ENCODE assay signal across 25 mouse cellular contexts in genomic region chr7:25784808-25785207, GRCm38 (mm10).
"Had no signal": no experiment of that assay in that cellular context is flagged by ENCODE, and none has a peak within 500 bp of the region (broad histone marks: within the 10 kb centered on the region; RNA-seq: fewer than 3 reads in every experiment).

No protein-coding gene starts in this region.

- ATAC-seq: hindbrain, postnatal 0 days; intestine, embryonic 16.5 days; liver, embryonic 12.5 days had no signal

- H3K27me3 ChIP-seq: heart, embryonic 15.5 days; hindbrain, embryonic 13.5 days; hindbrain, embryonic 15.5 days; kidney, embryonic 15.5 days; limb, embryonic 13.5 days; limb, embryonic 15.5 days had no signal

- H3K36me3 ChIP-seq: heart, embryonic 15.5 days; hindbrain, embryonic 13.5 days; hindbrain, embryonic 15.5 days; liver, embryonic 12.5 days had no signal

- H3K4me3 ChIP-seq: heart, embryonic 10.5 days; heart, embryonic 13.5 days; heart, embryonic 15.5 days; hindbrain, embryonic 13.5 days; hindbrain, embryonic 15.5 days; kidney, embryonic 15.5 days; limb, embryonic 13.5 days; limb, embryonic 15.5 days; liver, embryonic 12.5 days had no signal

- H3K9ac ChIP-seq: heart, embryonic 13.5 days; heart, embryonic 15.5 days; hindbrain, embryonic 13.5 days; hindbrain, embryonic 15.5 days; kidney, embryonic 15.5 days; limb, embryonic 13.5 days; limb, embryonic 15.5 days; liver, embryonic 12.5 days; liver, embryonic 14.5 days had no signal

- H3K9me3 ChIP-seq: heart, embryonic 10.5 days; heart, embryonic 13.5 days; heart, embryonic 15.5 days; hindbrain, embryonic 13.5 days; hindbrain, embryonic 15.5 days; kidney, embryonic 15.5 days; limb, embryonic 13.5 days; limb, embryonic 15.5 days; liver, embryonic 12.5 days had no signal

- H3K27ac ChIP-seq: heart, embryonic 13.5 days; heart, embryonic 15.5 days; hindbrain, embryonic 13.5 days; hindbrain, embryonic 15.5 days; hindbrain, postnatal 0 days; kidney, embryonic 15.5 days; kidney, postnatal 0 days; limb, embryonic 13.5 days; limb, embryonic 15.5 days; liver, embryonic 12.5 days; liver, embryonic 14.5 days had no signal

- DNase-seq: gastrocnemius, postnatal 14 days; gastrocnemius, postnatal 36 days; heart, adult 18-20 months; heart, postnatal 14 days; heart, postnatal 36 days; kidney, adult 11 months; kidney, adult 9 months; kidney, postnatal 14 days; kidney, postnatal 36 days; layer of hippocampus, adult 9-11 months; layer of hippocampus, postnatal 36 days; left cerebral cortex, postnatal 4 days had no signal

- H3K4me2 ChIP-seq: heart, embryonic 13.5 days; heart, embryonic 15.5 days; hindbrain, embryonic 13.5 days; hindbrain, embryonic 15.5 days; kidney, embryonic 15.5 days; limb, embryonic 13.5 days; limb, embryonic 15.5 days; liver, embryonic 12.5 days had no signal
